Mouse (Mus musculus) forebrain, embryonic 14.5 days (tissue): ENCODE measurements around the gene BC048562. TPM values are rescaled to one million over a fixed set of nuclear protein-coding genes. Genes with fewer than 3 reads are reported as not detected.

Source experiments
- ATAC-seq: fragments of 200-750 bp; cut with Nextera tagmentation; 2 replicates; pipeline ENCODE4 v1.8.0; 2017; ENCODE audit warnings: mild to moderate bottlenecking, moderate library complexity
- DNase-seq: peaks from one replicate; pipeline ENCODE4 v3.0.0-alpha.2; 2015; ENCODE audit warnings: low spot score
- H3K27ac ChIP-seq: fragments of 300-500 bp; sonication (generic); 2 replicates; pipeline ENCODE4 v1.5.1; 2014; ENCODE audit warnings: low read depth, mild to moderate bottlenecking, control low read depth, low read length, moderate library complexity
- H3K27me3 ChIP-seq: fragments of 300-500 bp; sonication (generic); replicated peaks from 2 replicates; pipeline ENCODE4 v1.6.1; 2014; ENCODE audit warnings: low read length, control low read depth, mixed read lengths; ENCODE audit not compliant: control insufficient read depth, insufficient read depth
- H3K36me3 ChIP-seq: fragments of 300-500 bp; sonication (generic); 2 replicates; pipeline ENCODE4 v1.6.1; 2014; ENCODE audit warnings: low read length, control low read depth; ENCODE audit not compliant: control insufficient read depth, insufficient read depth
- H3K4me1 ChIP-seq: fragments of 300-500 bp; sonication (generic); 2 replicates; pipeline ENCODE4 v1.6.1; 2014; ENCODE audit warnings: antibody characterized with exemption, low read length, control low read depth; ENCODE audit not compliant: control insufficient read depth, insufficient read depth
- H3K4me2 ChIP-seq: fragments of 300-500 bp; sonication (generic); 2 replicates; pipeline ENCODE4 v1.6.1; 2014; ENCODE audit warnings: mild to moderate bottlenecking, control low read depth, low read length
- H3K4me3 ChIP-seq: fragments of 300-500 bp; sonication (generic); 2 replicates; pipeline ENCODE4 v1.5.1; 2014; ENCODE audit warnings: low read depth, low read length, control low read depth
- H3K9ac ChIP-seq: fragments of 300-500 bp; sonication (generic); 2 replicates; pipeline ENCODE4 v1.6.1; 2014; ENCODE audit warnings: mild to moderate bottlenecking, low read length, control low read depth, moderate library complexity
- H3K9me3 ChIP-seq: fragments of 300-500 bp; sonication (generic); replicated peaks from 2 replicates; pipeline ENCODE4 v1.6.1; 2016; ENCODE audit warnings: low read length, control low read depth, mixed read lengths; ENCODE audit not compliant: control insufficient read depth
- WGBS: fragments of 180-500 bp; shearing (Covaris S2); extraction: QIAGEN DNeasy Blood & Tissue Kit; methylation state at CpG from one replicate; pipeline ENCODE4 v1.1.7; 2014; 5-methylcytosine and 5-hydroxymethylcytosine counted together
- polyA plus RNA-seq: library from polyadenylated mRNA; unstranded; fragments of >200 nt; fragmentation: Nextera tagmentation; extraction: Ambion mirVana; gene quantifications from 2 replicates; pipeline ENCODE4 v1.2.1, GENCODE M21; 2014

BC048562 gene
- polyA plus RNA-seq, 1 experiment from 2014 or later, result not detected

- Histone ChIP-seq H3K9ac (no peak overlapping the region), H3K9me3 (no peaks in the 10 kb centered on the region), H3K4me1 (peaks cover 6% of the 10 kb centered on the region), H3K4me3 (no peak overlapping the region), H3K27ac (no peak overlapping the region), H3K27me3 (no peaks in the 10 kb centered on the region), H3K4me2 (no peak overlapping the region), H3K36me3 (peaks cover 9% of the 10 kb centered on the region; the same call in 1 of the 2 replicates)
- DNase-seq (no peak), ATAC-seq (no peak)
- 94% methylated on average over 28 of the region's 28 CpGs for WGBS
Measured at GRCm38 (mm10) chr9:108480813-108481519, 44.7 kb downstream of the BC048562 start.

- no peak overlapping the region for H3K9ac ChIP-seq
- H3K27ac ChIP-seq, result no peak overlapping the region
- no peak overlapping the region for H3K4me2 ChIP-seq
- ATAC-seq (no peak), DNase-seq (no peak)
- H3K27me3 ChIP-seq, result no peaks in the 10 kb centered on the region
- WGBS, result 89% methylated on average over 19 of the region's 19 CpGs
- peaks cover 13% of the 10 kb centered on the region; the same call in 1 of the 2 replicates for H3K36me3 ChIP-seq
- no peaks in the 10 kb centered on the region for H3K9me3 ChIP-seq
- H3K4me1 ChIP-seq, result peaks cover 6% of the 10 kb centered on the region
- H3K4me3 ChIP-seq, result no peak overlapping the region
Measured at GRCm38 (mm10) chr9:108481520-108482210, 45.4 kb downstream of the BC048562 start.

- peaks cover 6% of the 10 kb centered on the region for H3K4me1 ChIP-seq
- H3K9ac ChIP-seq, result no peak overlapping the region
- no peaks in the 10 kb centered on the region for H3K9me3 ChIP-seq
- no peaks in the 10 kb centered on the region for H3K27me3 ChIP-seq
- ATAC-seq (no peak), DNase-seq (no peak)
- no peak overlapping the region for H3K4me3 ChIP-seq
- H3K27ac ChIP-seq, result no peak overlapping the region
- 92% methylated on average over 18 of the region's 18 CpGs for WGBS
- H3K36me3 ChIP-seq, result peaks cover 27% of the 10 kb centered on the region; the same call in 1 of the 2 replicates
- H3K4me2 ChIP-seq, result no peak overlapping the region
Measured at GRCm38 (mm10) chr9:108483051-108483790, 46.9 kb downstream of the BC048562 start.

- ATAC-seq, result no peak
- no peak for DNase-seq
- 96% methylated on average over 15 of the region's 15 CpGs for WGBS
Measured at GRCm38 (mm10) chr9:108484021-108484420, 47.7 kb downstream of the BC048562 start.

GRCm38 (mm10) chr9:108485301-108485875 lies 49.1 kb downstream of the BC048562 start:
- Histone ChIP-seq H3K9ac (no peak overlapping the region), H3K9me3 (no peaks in the 10 kb centered on the region), H3K27ac (no peak overlapping the region), H3K4me1 (peaks cover 4% of the 10 kb centered on the region; the same call in 1 of the 2 replicates), H3K4me2 (no peak overlapping the region), H3K4me3 (no peak overlapping the region), H3K27me3 (no peaks in the 10 kb centered on the region), H3K36me3 (peaks cover 39% of the 10 kb centered on the region)
- DNase-seq (no peak), ATAC-seq (no peak)
- 96% methylated on average over 19 of the region's 19 CpGs for WGBS

More at GRCm38 (mm10) chr9:108484021-108484420, 47.7 kb downstream of the BC048562 start:
- Histone ChIP-seq H3K36me3 (peaks cover 35% of the 10 kb centered on the region), H3K27ac (no peak overlapping the region), H3K4me1 (peaks cover 4% of the 10 kb centered on the region), H3K4me2 (no peak overlapping the region), H3K27me3 (no peaks in the 10 kb centered on the region), H3K9me3 (no peaks in the 10 kb centered on the region), H3K4me3 (no peak overlapping the region), H3K9ac (no peak overlapping the region)

GRCm38 (mm10) chr9:108486973-108487530 lies 50.8 kb downstream of the BC048562 start:
- H3K9me3 ChIP-seq, result no peaks in the 10 kb centered on the region
- 91% methylated on average over 8 of the region's 8 CpGs for WGBS

GRCm38 (mm10) chr9:108488403-108488802 lies 52.1 kb downstream of the BC048562 start:
- Histone ChIP-seq H3K9me3 (no peaks in the 10 kb centered on the region), H3K4me2 (no peak overlapping the region), H3K4me1 (peaks cover 15% of the 10 kb centered on the region), H3K9ac (no peak overlapping the region), H3K36me3 (peaks cover 49% of the 10 kb centered on the region), H3K27me3 (no peaks in the 10 kb centered on the region), H3K27ac (no peak overlapping the region), H3K4me3 (no peak overlapping the region)
- 93% methylated on average over 17 of the region's 17 CpGs for WGBS
- ATAC-seq, result no peak
- no peak for DNase-seq

More at GRCm38 (mm10) chr9:108486973-108487530, 50.8 kb downstream of the BC048562 start:
- Histone ChIP-seq H3K27me3 (no peaks in the 10 kb centered on the region), H3K9ac (no peak overlapping the region), H3K4me2 (no peak overlapping the region), H3K4me3 (no peak overlapping the region), H3K27ac (no peak overlapping the region), H3K36me3 (peaks cover 38% of the 10 kb centered on the region), H3K4me1 (peaks cover 12% of the 10 kb centered on the region)
- DNase-seq (no peak), ATAC-seq (no peak)

- H3K27ac ChIP-seq, result 0 out of 2 replicates have a peak overlapping the region, but pooled peaks have one; percentile 96
- no peaks in the 10 kb centered on the region for H3K27me3 ChIP-seq
- H3K9ac ChIP-seq, result no peak overlapping the region
- ATAC-seq (no peak), DNase-seq (no peak)
- H3K36me3 ChIP-seq, result peaks cover 56% of the 10 kb centered on the region
- no peaks in the 10 kb centered on the region for H3K9me3 ChIP-seq
- H3K4me1 ChIP-seq, result peaks cover 15% of the 10 kb centered on the region
- 96% methylated on average over 20 of the region's 20 CpGs for WGBS
- no peak overlapping the region for H3K4me3 ChIP-seq
- H3K4me2 ChIP-seq, result no peak overlapping the region
Measured at GRCm38 (mm10) chr9:108489215-108489614, 52.9 kb downstream of the BC048562 start.
